Mouse (Mus musculus): ENCODE data around the gene Cd33. TPM values are rescaled to one million over a fixed set of nuclear protein-coding genes. Genes with fewer than 3 reads are reported as not detected.

Cd33 gene
- total RNA-seq, 2 experiments from 2014 or later = 0.96 to 1.00 TPM

DNA sequence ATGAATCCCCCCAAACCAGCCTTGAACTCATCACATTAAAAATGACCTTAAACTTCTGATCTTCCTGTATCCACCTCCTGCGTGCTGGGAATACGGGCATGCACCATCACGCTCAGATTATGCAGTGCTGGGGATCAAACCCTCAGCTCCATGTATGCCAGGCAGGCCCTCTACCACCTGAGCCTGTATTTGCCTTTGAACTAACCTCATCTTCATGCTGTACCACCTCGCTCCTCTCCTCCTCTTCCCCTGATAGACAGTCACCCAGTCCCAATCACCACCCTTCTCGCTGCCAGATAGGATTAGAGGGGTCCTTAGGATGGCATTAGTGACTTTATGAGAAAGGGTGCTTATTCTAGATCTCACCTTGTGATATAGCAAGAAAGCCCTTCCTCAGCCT, 29.2 kb downstream of the Cd33 start:
- no peak for DNase-seq

DNA sequence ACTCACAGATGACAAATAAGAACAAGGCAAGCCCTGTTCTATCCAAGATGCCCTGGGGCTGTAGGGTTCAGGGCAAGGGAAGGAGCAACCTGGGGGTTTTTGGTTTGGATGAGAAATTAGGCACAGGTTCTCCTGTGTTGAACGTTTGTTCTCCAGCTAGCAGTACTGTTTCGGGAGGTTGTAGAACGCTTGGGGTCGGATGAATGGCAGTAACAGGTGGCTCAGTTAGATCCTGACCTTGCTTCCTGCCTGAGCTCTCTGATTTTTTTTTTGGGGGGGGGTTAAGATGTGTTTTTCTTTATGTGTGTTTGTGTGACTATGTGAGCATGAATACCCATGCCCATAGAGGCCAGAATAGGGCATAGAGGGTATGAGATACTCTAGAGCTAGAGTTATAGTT, 31.7 kb downstream of the Cd33 start:
- no peak for DNase-seq

DNA sequence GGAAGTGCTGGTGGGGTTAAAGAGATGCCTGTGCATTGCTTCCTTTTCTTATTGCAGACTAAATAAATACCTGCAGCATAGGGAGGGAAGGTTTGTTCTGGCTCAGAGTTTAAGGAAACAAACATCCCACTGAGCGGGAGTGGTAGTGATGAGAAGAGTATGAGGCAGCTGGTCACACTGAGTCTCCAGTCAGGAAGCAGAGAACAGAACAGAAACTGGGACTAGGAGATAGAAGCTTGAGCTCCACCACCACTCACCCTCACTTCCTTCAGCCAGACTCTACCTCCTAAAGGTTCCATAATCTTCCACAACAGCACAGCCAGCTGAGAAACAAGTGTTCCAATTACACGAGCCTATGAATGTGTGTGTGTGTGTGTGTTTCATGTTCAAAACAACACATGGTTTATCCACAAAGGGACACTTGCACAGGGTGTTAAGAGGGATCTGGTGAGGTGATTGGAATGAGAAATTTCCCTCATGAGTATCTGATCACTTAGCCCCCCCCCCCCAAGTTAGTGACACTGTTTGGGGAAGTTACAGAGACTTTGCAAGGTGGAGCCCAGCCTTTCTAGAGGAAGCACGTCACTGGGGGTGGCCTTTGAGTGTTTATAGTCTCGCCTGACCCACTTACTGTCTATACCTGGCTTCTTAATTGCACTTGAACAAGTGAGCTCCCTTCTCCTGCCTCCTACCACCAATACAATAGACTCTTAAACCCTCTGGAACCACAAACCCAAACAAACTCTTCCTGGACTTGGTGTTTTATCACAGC, 32.3 kb downstream of the Cd33 start:
- no peak for DNase-seq

DNA sequence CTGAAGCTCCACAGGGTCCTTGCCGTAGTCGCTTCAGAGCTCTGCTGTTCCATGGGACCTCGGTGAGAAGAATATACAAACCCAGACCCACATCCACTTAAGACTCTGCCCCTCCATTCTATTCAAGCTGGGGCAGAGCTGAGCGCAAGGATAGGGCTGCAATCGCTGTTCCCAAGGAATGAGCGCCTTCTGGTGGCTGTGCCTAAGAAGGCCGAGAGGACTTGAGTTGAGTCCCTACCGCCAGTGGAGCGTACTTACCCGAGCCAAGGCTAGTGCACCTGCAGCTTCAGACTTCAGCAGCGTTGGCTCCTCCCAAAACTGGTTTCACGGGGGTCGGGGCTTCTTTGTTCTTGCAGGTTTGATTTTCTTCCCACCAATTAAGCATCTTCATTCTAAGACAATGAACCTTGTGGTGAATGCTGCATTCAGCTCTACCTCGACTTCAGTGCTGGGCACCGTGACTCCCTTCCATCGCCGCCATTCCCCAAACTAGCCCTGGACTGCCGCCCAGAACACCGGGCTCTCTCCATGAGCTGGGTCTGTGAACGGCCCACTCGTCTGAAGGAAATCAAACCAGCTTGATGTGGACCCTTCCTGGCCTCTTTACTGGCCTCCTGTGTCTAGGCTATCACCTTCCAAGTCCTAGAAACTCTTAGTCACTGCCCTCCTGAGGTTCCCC, 48.7 kb downstream of the Cd33 start:
- no peak for DNase-seq

DNA sequence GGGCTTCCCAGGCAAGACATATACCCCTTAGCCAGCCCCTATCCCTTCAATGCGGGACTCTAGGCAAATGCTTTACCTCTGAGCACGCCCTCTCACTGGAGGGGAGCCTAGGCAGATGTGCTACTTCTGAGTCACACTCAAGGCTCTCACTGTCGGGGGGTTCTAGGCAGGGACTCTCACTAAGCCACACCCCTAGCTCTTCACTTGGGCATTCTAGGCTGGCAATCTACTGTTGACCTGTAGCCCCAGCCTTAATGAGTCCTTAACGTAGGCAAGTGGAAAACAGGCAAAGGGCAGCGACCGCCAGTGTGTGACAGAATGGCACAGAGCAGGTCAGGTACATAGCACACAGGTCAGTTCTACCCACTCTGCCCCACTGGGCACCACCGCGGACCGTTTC, 53.4 kb downstream of the Cd33 start:
- DNase-seq = no peak

DNA sequence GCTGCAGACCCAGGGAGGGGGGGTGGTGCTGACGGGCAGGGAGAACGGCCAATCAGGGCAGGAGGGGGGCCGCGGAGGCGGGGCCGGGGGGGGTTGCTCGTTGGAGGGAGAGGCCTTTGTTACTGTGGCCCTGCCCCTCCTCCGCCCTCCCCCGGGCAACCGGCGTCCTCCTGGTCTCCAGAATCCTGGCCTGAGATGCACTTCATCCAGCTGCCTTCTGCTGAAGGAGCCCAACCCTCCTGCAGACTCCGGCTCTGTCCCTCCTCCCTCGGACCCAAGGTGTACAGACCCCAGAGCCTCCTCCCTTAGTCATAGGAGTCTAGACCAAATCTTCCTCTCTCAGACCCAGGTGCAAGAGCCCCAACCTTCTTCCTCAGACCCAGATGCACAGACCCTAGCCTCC, 54.0 kb downstream of the Cd33 start:
- peak; percentile 27 for DNase-seq

DNA sequence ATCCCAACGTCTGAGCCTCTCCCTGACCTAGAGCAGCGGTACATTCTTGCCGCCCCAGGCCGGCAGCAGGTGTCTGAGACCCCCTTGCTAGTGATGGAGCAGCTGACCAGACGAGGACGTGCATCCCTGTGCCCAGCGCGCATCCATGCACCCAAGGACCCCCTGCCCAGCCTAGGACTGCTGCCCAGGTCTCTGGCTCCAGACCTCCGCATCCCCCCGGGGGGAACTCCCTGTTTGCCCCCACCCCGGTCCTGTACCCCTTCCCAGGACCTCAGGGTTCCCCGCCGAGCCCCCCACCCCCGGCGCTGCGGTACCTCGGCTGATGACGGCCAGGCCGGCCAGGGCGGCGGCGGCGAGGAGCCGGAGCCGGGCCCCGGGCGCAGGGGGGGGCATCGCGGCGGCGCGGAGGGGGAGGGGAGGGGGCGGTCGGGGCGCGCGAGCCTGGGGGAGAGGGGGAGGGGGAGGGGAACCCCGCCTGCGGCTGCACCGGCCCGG, 54.5 kb downstream of the Cd33 start, which contains the start of gene Iglon5:
TSS of gene Iglon5 (minus strand) at position 445 of the 495 bp plus-strand sequence.
- DNase-seq = no peak

DNA sequence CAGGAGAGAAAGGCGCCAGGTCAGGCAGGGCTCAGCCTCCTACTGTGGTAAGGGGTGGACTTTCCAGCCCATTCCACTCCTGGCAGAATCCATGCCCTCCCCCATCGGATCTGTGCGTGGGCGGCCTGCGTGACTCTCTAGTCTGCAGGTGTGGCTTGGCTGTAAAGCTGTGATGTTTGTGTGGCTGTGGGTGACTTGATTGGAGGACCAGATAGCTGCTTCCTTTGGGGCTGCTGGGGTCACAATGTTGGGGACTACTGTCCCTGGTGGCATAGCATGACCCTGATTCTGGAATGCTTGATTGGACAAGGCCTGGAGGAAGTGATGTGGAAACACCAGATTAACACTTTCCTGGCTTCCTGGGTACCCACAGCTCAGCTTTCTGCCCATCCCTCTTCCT, 55.6 kb downstream of the Cd33 start:
- no peak for DNase-seq

DNA sequence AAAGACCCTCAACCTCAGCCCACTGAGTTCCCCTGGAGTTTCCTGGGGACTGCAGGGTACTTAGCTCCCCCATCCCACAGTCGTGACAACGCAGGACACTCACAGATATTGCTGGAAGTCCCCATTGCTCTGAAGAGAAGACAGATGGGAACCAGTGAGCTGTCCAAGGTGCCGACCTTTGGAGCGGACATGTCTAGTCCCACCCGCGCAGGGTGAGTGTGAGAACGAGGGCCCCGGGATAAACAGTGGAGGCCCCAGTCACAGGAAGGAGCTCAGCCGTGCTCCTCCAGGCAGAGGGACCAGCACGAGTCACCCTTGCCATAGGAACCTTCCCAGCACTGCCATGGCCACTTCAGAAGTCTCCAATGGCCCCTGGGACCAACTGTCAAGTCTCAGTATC, 61.0 kb downstream of the Cd33 start:
- no peak for DNase-seq

DNA sequence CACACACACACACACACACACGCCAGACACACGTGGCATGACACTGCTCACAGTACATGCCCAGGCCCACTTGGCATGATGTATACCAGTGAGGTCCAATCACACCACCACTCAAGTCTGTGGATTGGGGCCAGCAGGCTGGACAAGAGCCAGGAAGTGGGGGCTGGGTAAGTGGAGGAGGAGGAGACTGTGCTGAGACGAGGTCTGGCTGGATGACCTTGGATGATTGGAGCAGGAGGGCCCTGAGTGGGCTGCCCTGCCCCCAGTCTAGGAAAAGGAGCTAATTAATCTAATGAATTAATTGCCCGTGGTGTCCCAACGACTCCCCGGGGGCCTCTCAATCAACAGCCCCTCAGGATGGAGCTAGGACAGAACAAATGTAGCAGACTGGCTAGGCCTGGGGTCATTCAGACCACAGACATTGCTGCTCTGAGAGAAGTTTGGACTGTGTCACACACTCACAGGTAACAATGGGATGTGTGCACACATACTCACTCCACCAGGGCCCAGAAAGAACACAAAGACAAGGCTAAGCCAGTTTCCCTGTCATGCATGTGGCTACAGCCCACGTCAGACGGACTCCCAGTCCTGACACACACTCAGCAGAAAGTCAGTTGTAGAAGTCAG, 62.0 kb downstream of the Cd33 start:
- DNase-seq = no peak

DNA sequence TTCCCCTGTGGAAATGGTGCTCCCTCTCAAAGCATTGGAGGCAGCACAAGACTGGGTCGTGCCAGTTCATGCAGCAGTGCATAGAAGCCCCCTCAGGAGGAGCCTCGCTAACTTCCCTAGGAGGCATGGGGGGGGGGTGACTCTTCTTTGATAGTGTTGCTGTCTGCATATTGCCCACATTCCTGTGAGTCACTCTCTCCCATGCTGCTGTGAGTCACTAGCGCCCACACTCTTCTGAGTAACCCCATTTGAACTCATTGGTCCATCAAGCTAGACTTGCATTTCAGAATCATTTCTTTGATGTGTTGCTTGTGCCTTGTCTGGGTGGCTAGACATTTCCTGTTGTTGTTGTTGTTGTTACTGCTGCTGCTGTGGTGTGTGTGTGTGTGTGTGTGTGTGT, 63.0 kb downstream of the Cd33 start:
- DNase-seq = no peak

DNA sequence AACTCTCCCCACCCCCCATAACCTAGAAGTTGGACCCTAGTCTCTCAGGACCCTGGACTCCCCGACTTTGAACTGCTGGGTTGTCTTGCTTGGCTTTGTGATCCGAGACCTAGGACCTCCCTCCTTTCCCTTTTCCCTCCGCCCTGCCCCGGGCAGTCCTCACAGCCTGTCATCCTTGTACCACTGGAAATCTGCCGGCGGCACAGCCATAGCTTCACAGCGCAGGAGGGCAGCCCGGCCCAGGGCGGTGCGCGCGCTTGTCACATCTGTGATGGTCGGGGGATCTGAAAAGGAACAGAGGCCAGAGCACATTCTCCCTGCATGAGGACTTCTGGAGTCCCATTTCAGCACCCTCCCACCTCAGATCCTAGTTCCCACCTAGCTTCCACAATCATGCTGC, 67.9 kb downstream of the Cd33 start:
- DNase-seq = no peak

DNA sequence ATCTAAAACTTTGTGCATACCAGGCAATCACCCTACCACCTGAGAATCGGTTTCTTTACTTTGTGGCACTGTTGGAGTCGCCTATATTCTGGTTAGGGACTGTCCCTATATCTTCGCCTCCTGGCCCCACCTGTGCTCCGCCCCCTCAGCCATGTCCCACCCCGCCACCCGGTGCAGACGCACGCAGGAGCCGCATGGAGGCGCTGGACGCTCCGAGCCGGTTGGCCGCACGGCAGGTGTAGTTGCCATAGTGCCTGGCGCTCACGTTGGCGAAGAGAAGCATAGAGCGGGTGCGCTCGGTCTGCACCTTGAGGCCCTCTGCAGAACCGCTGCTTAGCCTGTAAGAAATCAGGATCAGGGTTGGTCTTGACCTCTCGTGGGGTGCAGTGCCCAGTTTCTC, 68.5 kb downstream of the Cd33 start:
- no peak for DNase-seq

Other genes starting within 250 kb of the Cd33 start
- 1 to 10 TPM; 9.1 to 9.3 TPM for gene Zfp715, start 231.1 kb downstream of the Cd33 start, total RNA-seq (2021)
- gene Siglecf, start 193.1 kb downstream of the Cd33 start, total RNA-seq (2021) = not detected
- under 1 TPM in 1 of 2 experiments, not detected in 1; 0.10 TPM for gene Siglecg, start 136.2 kb downstream of the Cd33 start, total RNA-seq (2021)
- not detected for gene Lim2, start 116.8 kb downstream of the Cd33 start, total RNA-seq (2021)
- not detected for gene Nkg7, start 107.4 kb downstream of the Cd33 start, total RNA-seq (2021)
- gene Cldnd2, start 103.6 kb downstream of the Cd33 start, total RNA-seq (2021) = not detected
- 100 to 1,000 TPM; 310 to 323 TPM for gene Etfb, start 100.3 kb downstream of the Cd33 start, total RNA-seq (2021)
- under 1 TPM; 0.46 to 0.62 TPM for gene Gm45233, start 100.3 kb downstream of the Cd33 start, total RNA-seq (2021)
- gene Vsig10l, start 81.3 kb downstream of the Cd33 start, total RNA-seq (2021) = 1 to 10 TPM in 1 of 2 experiments, under 1 TPM in 1; 0.79 to 1.2 TPM
- under 1 TPM; 0.31 to 0.32 TPM for gene Iglon5, start 54.4 kb downstream of the Cd33 start, total RNA-seq (2021)
- not detected for gene 4931406B18Rik, start 38.5 kb downstream of the Cd33 start, total RNA-seq (2021)
- gene Zfp658, start 17.8 kb upstream of the Cd33 start, total RNA-seq (2021) = under 1 TPM; 0.38 to 0.61 TPM
- gene Zfp719, start 35.2 kb upstream of the Cd33 start, total RNA-seq (2021) = 1 to 10 TPM; 3.5 to 3.6 TPM
- gene Zfp819, start 62.7 kb upstream of the Cd33 start, total RNA-seq (2021) = not detected
- not detected for gene Ceacam18, start 90.3 kb upstream of the Cd33 start, total RNA-seq (2021)
- gene Siglece, start 115.7 kb upstream of the Cd33 start, total RNA-seq (2021) = under 1 TPM; 0.31 to 0.32 TPM
- gene Ctu1, start 127.6 kb upstream of the Cd33 start, total RNA-seq (2021) = 1 to 10 TPM; 2.1 to 2.3 TPM
- gene Klk14, start 146.0 kb upstream of the Cd33 start, total RNA-seq (2021) = not detected
- gene Klk13, start 168.1 kb upstream of the Cd33 start, total RNA-seq (2021) = not detected
- gene Klk12, start 224.5 kb upstream of the Cd33 start, total RNA-seq (2021) = not detected
- gene Klk11, start 230.2 kb upstream of the Cd33 start, total RNA-seq (2021) = not detected
- gene Klk10, start 236.6 kb upstream of the Cd33 start, total RNA-seq (2021) = 1 to 10 TPM in 1 of 2 experiments, under 1 TPM in 1; 0.79 to 1.2 TPM
- not detected for gene Klk9, start 247.5 kb upstream of the Cd33 start, total RNA-seq (2021)